Mouse (Mus musculus): ENCODE results near the gene Vmn1r165. TPM values are rescaled to one million over a fixed set of nuclear protein-coding genes. Genes with fewer than 3 reads are reported as not detected.

Gene Vmn1r165
- polyA plus RNA-seq (2012; rRNA removed) = not detected in 2 replicates

DNA sequence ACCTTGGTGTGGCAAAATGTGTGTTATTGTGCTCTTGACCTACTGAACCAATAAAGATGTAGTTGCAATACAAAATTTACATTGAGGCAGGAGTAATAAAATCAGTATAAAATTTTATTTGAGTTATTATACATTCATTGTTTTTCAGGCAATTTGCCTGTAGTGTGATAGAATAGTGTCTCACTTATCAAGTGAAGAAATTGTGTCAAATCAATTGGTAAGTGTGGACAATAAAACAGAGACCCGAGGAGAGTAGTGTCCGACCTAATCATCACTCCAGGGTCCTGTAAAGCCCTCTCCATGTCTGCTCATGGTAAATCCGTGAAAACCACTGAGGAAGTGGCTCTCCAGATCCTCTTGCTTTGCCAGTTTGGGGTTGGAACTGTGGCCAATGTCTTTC, at the start of gene Vmn1r165:
TSS of gene Vmn1r165 (plus strand) at position 301 of the 400 bp plus-strand sequence.

DNA sequence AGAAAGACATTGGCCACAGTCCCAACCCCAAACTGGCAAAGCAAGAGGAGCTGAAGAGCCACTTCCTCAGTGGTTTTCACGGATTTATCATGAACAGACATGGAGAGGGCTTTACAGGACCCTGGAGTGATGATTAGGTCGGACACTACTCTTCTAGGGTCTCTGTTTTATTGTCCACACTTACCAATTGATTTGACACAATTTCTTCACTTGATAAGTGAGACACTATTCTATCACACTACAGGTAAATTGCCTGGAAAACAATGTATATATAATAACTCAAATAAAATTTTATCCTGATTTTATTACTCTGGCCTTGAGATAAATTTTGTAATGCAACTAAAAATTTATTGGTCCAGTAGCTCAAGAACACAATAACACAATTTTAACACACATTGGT, 34.5 kb downstream of the Vmn1r165 start, which contains the start of gene Vmn1r166:
TSS of gene Vmn1r166 (minus strand) at position 101 of the 400 bp plus-strand sequence.

Other genes starting within 250 kb of the Vmn1r165 start
- gene Gm4214, start 232.7 kb upstream of the Vmn1r165 start, polyA plus RNA-seq (2012; rRNA removed) = not detected in 2 replicates
- not detected in 2 replicates for gene Gm4216, start 197.4 kb upstream of the Vmn1r165 start, polyA plus RNA-seq (2012; rRNA removed)
- gene Vmn1r163, start 161.8 kb upstream of the Vmn1r165 start, polyA plus RNA-seq (2012; rRNA removed) = not detected in 2 replicates
- not detected in 2 replicates for gene Gm8720, start 149.9 kb upstream of the Vmn1r165 start, polyA plus RNA-seq (2012; rRNA removed)
- gene Gm10662, start 72.9 kb upstream of the Vmn1r165 start, polyA plus RNA-seq (2012; rRNA removed) = not detected in 2 replicates
- gene Vmn1r166, start 34.4 kb downstream of the Vmn1r165 start, polyA plus RNA-seq (2012; rRNA removed) = not detected in 2 replicates
- not detected in 2 replicates for gene Gm6902, start 61.6 kb downstream of the Vmn1r165 start, polyA plus RNA-seq (2012; rRNA removed)
- gene Nlrp4e, start 83.9 kb downstream of the Vmn1r165 start, polyA plus RNA-seq (2012; rRNA removed) = not detected in 2 replicates
- not detected in 2 replicates for gene Nlrp5, start 168.6 kb downstream of the Vmn1r165 start, polyA plus RNA-seq (2012; rRNA removed)